Mouse (Mus musculus) erythroblast, embryonic 14.5 days (primary cell): Measurements from ENCODE around the gene Stxbp4.

Experiments used
- GATA1 ChIP-seq: IDR thresholded peaks from 2 replicates; pipeline ENCODE4 v1.6.1; 2012; ENCODE audit warnings: low read length, inconsistent platforms, mixed read lengths
- TAL1 ChIP-seq: IDR thresholded peaks from 3 replicates; pipeline ENCODE4 v1.6.1; 2012; ENCODE audit warnings: low read length, inconsistent platforms, mixed read lengths

DNA sequence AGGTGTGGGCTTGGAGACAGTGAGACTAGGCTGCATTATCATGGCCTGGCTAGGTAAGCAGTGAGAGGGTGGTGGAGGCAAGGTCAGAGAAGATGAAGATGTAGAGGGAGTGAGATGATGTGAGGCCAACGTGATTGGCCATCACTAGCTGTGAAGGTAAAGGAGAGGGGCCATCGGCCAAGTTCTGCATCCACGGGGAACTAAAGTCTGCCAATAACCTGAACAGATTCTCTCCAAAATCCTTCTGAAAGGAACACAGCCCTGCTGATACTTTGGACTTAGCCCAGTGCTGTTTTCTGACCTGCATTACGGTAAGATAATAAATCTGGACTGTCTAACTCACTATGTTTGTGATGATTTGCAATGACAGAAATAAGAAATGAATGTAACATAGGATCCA lies 167.6 kb downstream of the Stxbp4 start:
- no peak for TF ChIP-seq GATA1
- TF ChIP-seq TAL1: no peak
